Mouse (Mus musculus): ENCODE measurements around the gene Fam216a. TPM values are rescaled to one million over a fixed set of nuclear protein-coding genes. Genes with fewer than 3 reads are reported as not detected.
"Not testable (repeated sequence)": the region's sequence is repeated elsewhere in the genome, so short reads cannot be mapped to it uniquely, and the experiment has no call there.

Gene Fam216a
- 57.0 and 58.5 TPM in 2 replicates for polyA plus RNA-seq (2011; ENCODE audit: insufficient read depth, insufficient read length, low read depth, missing spikeins)

DNA sequence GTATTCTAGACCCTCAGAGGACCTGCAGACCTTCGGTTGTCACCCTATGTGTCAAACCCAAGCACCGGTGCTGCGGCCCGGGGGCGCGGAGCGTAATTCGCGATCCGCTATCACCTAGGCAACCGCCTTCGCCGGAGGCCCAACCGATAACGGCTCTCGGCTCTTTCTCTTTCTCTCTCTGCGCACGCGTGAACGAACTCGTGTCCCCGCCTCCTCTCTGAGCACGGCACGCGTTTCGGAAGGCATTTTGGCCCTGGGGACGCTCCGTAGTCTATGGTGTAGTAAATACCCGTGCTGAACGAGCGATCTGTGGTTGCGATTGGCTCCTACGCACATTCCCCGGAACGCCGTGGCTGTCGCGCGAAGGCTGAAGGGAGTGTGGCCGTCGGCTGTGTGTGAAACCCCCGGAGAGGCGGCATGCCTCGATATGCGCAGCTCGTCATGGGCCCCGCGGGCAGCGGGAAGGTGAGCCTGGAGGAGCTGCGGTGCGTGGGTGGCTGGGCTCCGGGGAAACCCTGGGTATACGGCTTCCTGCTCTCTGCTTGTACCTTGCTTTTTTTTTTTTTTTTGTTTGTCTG is at the start of gene Fam216a:
Gene Fam216a, minus strand, starts transcription at position 173 of the 578 bp plus-strand sequence.
- Histone ChIP-seq H3K9ac (ENCODE audit: low read depth, poor library complexity, severe bottlenecking) (peak within 1 kb of the TSS; percentile 81), H3K4me1 (ENCODE audit: control insufficient read depth, insufficient read depth, low read length) (no peaks in the 10 kb centered on the region), H3K27me3 (ENCODE audit: control insufficient read depth, insufficient read depth, low read length, poor library complexity, severe bottlenecking) (no peaks in the 10 kb centered on the region), H3K4me3 (ENCODE audit: low read depth, low read length) (peak within 1 kb of the TSS; percentile 94), H3K9me3 (replicated peaks; ENCODE audit: control insufficient read depth, insufficient read depth, low read length, poor library complexity, severe bottlenecking) (no peaks in the 10 kb centered on the region), H3K36me3 (ENCODE audit: control insufficient read depth, insufficient read depth, low read length, poor library complexity, severe bottlenecking) (peaks cover 22% of the 10 kb centered on the region), H3K27ac (ENCODE audit: insufficient read depth, low read length) (peak within 1 kb of the TSS; percentile 56)
- peak; percentile 70 for TF ChIP-seq EP300 (IDR thresholded peaks at IDR 0.05; ENCODE audit: insufficient read depth, low read depth, low read length)
- TF ChIP-seq POLR2A (IDR thresholded peaks at IDR 0.05; ENCODE audit: insufficient read depth, low read length) = peak; percentile 72
- TF ChIP-seq CTCF (IDR thresholded peaks at IDR 0.05; ENCODE audit: low read depth, low read length) = no peak

DNA sequence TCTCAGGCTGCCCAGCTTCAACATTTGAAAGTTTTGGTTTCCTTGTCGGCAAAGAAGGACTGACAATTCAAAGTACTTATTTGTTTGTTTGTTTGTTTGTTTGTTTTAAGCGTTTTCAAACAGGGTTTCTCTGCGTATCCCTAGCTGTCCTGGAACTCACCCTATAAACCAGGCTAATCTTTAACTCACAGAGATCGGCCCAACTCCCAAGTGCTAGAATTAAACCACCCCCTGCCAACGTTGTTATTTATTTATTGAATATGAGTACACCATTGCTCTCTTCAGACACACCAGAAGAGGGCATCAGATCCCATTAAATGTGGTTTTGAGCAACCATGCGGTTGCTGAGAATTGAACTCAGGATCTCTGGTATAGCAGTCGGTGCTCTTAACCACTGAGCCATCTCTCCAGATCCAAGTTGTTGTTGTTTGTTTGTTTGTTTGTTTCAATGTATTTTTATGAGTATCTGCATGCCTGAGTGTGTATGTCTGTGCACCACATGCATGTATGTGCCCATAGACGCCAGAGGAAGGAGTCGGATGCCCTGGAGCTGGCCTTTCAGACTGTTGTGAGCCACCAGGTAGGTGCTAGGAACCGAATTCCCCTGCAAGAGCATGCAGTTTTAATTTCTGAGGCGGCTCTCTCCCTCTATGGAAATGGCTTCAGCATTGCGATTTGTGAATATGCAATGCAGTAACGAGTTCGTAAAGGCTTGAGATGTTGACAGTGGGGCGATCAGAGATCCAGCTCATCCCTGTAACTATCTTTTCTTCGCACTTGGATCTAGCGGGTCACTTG is 49.3 kb upstream of the Fam216a start, which contains the start of gene Anapc7:
Gene Anapc7, plus strand, starts transcription at position 423 of the 798 bp plus-strand sequence.
- H3K36me3 ChIP-seq (ENCODE audit: control insufficient read depth, insufficient read depth, low read length, poor library complexity, severe bottlenecking) = 0 out of 2 replicates have a peak, but pooled peaks cover 2% of the 10 kb centered on the region
- H3K9ac ChIP-seq (ENCODE audit: low read depth, poor library complexity, severe bottlenecking) = peak within 1 kb of the TSS; percentile 95

DNA sequence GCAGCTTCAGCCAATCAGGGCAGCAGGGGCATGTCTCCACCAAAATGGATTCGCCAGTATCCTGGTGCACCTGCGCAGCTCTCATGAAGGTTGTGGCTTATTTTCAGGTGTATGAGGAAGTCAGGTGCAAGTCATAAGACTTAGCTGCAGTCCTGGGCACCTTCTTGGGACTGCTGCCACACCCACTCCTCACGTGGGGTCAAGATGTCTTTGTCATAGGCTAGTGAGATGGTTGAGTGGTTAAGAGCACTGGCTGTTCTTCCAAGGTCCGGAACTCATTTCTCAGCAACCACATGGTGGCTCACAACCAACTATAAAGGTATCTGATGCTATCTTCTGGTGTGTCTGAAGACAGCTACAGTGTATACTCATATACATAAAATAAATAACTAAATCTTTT is 48.5 kb upstream of the Fam216a start:
- H3K27ac ChIP-seq (ENCODE audit: insufficient read depth, low read length); H3K27me3 ChIP-seq (ENCODE audit: control insufficient read depth, insufficient read depth, low read length, poor library complexity, severe bottlenecking); H3K36me3 ChIP-seq (ENCODE audit: control insufficient read depth, insufficient read depth, low read length, poor library complexity, severe bottlenecking); H3K9me3 ChIP-seq (replicated peaks; ENCODE audit: control insufficient read depth, insufficient read depth, low read length, poor library complexity, severe bottlenecking); H3K4me1 ChIP-seq (ENCODE audit: control insufficient read depth, insufficient read depth, low read length): not testable (repeated sequence)
- peak overlapping the region; percentile 18 for H3K4me3 ChIP-seq (ENCODE audit: low read depth, low read length)
- 0 out of 2 replicates have a peak overlapping the region, but pooled peaks have one; percentile 95 for H3K9ac ChIP-seq (ENCODE audit: low read depth, poor library complexity, severe bottlenecking)

More for the DNA sequence above, 49.3 kb upstream of the Fam216a start, which contains the start of gene Anapc7:
- peak within 1 kb of the TSS; percentile 98 for H3K4me3 ChIP-seq (ENCODE audit: low read depth, low read length)
- no peaks in the 10 kb centered on the region for H3K27me3 ChIP-seq (ENCODE audit: control insufficient read depth, insufficient read depth, low read length, poor library complexity, severe bottlenecking)
- H3K4me1 ChIP-seq (ENCODE audit: control insufficient read depth, insufficient read depth, low read length) = peaks cover 3% of the 10 kb centered on the region
- no peak for TF ChIP-seq EP300 (IDR thresholded peaks at IDR 0.05; ENCODE audit: insufficient read depth, low read depth, low read length)
- H3K9me3 ChIP-seq (replicated peaks; ENCODE audit: control insufficient read depth, insufficient read depth, low read length, poor library complexity, severe bottlenecking) = no peaks in the 10 kb centered on the region
- peak within 1 kb of the TSS; percentile 64; the same call in 1 of the 2 replicates for H3K27ac ChIP-seq (ENCODE audit: insufficient read depth, low read length)

DNA sequence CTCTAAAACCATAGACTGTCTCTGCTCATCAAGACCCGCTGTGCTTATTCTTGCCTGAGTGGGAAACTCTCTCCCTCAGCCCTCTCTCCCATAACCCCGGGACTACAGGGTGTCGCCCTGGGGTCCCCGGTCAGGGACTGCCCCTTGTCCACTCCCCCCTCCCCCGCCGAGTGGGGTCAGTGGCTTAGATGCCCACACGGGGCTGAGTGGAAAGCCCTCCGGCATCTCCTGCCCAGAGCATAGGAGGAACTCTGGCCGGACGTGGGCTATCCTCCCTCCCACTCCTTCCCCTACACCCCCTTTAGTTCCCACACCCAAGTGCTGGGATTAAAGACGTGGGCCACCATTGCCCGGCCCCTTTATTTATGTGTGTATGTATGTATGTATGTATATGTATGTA is 43.3 kb upstream of the Fam216a start:
- Histone ChIP-seq H3K27ac (ENCODE audit: insufficient read depth, low read length) (no peak overlapping the region), H3K9me3 (replicated peaks; ENCODE audit: control insufficient read depth, insufficient read depth, low read length, poor library complexity, severe bottlenecking) (no peaks in the 10 kb centered on the region), H3K4me3 (ENCODE audit: low read depth, low read length) (no peak overlapping the region), H3K9ac (ENCODE audit: low read depth, poor library complexity, severe bottlenecking) (no peak overlapping the region), H3K4me1 (ENCODE audit: control insufficient read depth, insufficient read depth, low read length) (no peaks in the 10 kb centered on the region), H3K27me3 (ENCODE audit: control insufficient read depth, insufficient read depth, low read length, poor library complexity, severe bottlenecking) (no peaks in the 10 kb centered on the region), H3K36me3 (ENCODE audit: control insufficient read depth, insufficient read depth, low read length, poor library complexity, severe bottlenecking) (no peaks in the 10 kb centered on the region)
- TF ChIP-seq EP300 (IDR thresholded peaks at IDR 0.05; ENCODE audit: insufficient read depth, low read depth, low read length) = no peak
- TF ChIP-seq POLR2A (IDR thresholded peaks at IDR 0.05; ENCODE audit: insufficient read depth, low read length) = no peak
- TF ChIP-seq CTCF (IDR thresholded peaks at IDR 0.05; ENCODE audit: low read depth, low read length) = no peak

DNA sequence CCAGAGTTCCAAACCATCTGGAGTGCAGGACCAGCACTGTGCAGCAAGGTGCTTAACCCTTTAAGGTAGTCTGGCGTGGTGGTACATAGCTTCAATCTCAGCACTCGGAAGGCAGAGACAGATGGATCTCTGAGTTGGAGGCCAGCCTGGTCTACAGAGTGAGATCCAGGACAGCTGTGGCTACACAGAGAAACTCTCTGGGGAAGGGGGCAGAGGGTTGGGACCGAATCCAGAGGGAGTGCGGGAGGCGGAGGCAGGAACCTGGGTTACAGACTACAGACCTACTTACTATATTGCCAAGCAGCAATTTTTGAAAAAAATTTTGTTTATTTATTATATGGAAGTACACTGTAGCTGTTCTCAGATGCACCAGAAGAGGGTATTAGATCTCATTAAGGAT is 42.2 kb upstream of the Fam216a start:
- no peak overlapping the region for H3K4me3 ChIP-seq (ENCODE audit: low read depth, low read length)
- no peaks in the 10 kb centered on the region for H3K4me1 ChIP-seq (ENCODE audit: control insufficient read depth, insufficient read depth, low read length)
- H3K27ac ChIP-seq (ENCODE audit: insufficient read depth, low read length) = no peak overlapping the region
- no peak for TF ChIP-seq EP300 (IDR thresholded peaks at IDR 0.05; ENCODE audit: insufficient read depth, low read depth, low read length)
- no peak for TF ChIP-seq POLR2A (IDR thresholded peaks at IDR 0.05; ENCODE audit: insufficient read depth, low read length)
- TF ChIP-seq CTCF (IDR thresholded peaks at IDR 0.05; ENCODE audit: low read depth, low read length) = no peak
- H3K9me3 ChIP-seq (replicated peaks; ENCODE audit: control insufficient read depth, insufficient read depth, low read length, poor library complexity, severe bottlenecking) = no peaks in the 10 kb centered on the region
- H3K27me3 ChIP-seq (ENCODE audit: control insufficient read depth, insufficient read depth, low read length, poor library complexity, severe bottlenecking) = no peaks in the 10 kb centered on the region
- no peak overlapping the region for H3K9ac ChIP-seq (ENCODE audit: low read depth, poor library complexity, severe bottlenecking)
- no peaks in the 10 kb centered on the region for H3K36me3 ChIP-seq (ENCODE audit: control insufficient read depth, insufficient read depth, low read length, poor library complexity, severe bottlenecking)

DNA sequence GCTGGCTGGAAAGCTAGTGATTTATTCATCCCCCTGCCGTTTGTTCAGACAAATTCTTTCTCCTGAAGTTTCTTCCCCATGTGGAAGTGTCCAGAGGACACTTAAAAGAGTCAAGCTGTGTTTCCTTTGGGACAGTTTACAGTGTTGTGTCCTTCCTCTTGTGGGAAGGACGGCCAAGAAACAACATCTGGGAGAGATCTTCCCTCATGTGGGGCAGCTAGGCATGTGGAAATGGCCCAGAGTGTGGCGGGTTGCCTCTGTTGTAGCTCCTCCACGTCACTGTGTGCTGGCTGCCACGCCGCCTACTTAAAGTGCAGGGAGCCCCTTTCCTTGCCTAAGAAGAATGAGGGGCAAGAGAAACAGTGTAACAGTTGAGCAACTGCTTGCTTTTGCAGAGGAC is 40.7 kb upstream of the Fam216a start:
- Histone ChIP-seq H3K4me1 (ENCODE audit: control insufficient read depth, insufficient read depth, low read length) (no peaks in the 10 kb centered on the region), H3K4me3 (ENCODE audit: low read depth, low read length) (no peak overlapping the region), H3K27ac (ENCODE audit: insufficient read depth, low read length) (no peak overlapping the region), H3K9ac (ENCODE audit: low read depth, poor library complexity, severe bottlenecking) (no peak overlapping the region), H3K36me3 (ENCODE audit: control insufficient read depth, insufficient read depth, low read length, poor library complexity, severe bottlenecking) (no peaks in the 10 kb centered on the region), H3K27me3 (ENCODE audit: control insufficient read depth, insufficient read depth, low read length, poor library complexity, severe bottlenecking) (no peaks in the 10 kb centered on the region), H3K9me3 (replicated peaks; ENCODE audit: control insufficient read depth, insufficient read depth, low read length, poor library complexity, severe bottlenecking) (no peaks in the 10 kb centered on the region)
- no peak for TF ChIP-seq POLR2A (IDR thresholded peaks at IDR 0.05; ENCODE audit: insufficient read depth, low read length)
- TF ChIP-seq EP300 (IDR thresholded peaks at IDR 0.05; ENCODE audit: insufficient read depth, low read depth, low read length) = no peak
- TF ChIP-seq CTCF (IDR thresholded peaks at IDR 0.05; ENCODE audit: low read depth, low read length) = no peak
